Mouse (Mus musculus): ENCODE measurements at regions not wholly inside any gene's neighbourhood (a gene's known extent, or its start where the extent isn't known, plus 50 kb on each side); places are given as distances from the start of the nearest gene placed in this dataset.

GRCm38 (mm10) chr5:77487837-77488827 is 80.3 kb upstream of the Igfbp7 start:
- TF ChIP-seq CTCF (IDR thresholded peaks at IDR 0.05; ENCODE audit: low read depth, low read length), result no peak
- no peak for TF ChIP-seq EP300 (IDR thresholded peaks at IDR 0.05; ENCODE audit: insufficient read depth, low read depth, low read length)
- TF ChIP-seq POLR2A (IDR thresholded peaks at IDR 0.05; ENCODE audit: insufficient read depth, low read length), result no peak
